Mouse (Mus musculus) large intestine, adult 2 months (tissue): ENCODE data around the gene Fcho1. TPM values are rescaled to one million over a fixed set of nuclear protein-coding genes. Genes with fewer than 3 reads are reported as not detected.
"Not testable (repeated sequence)": the region's sequence is repeated elsewhere in the genome, so short reads cannot be mapped to it uniquely, and the experiment has no call there.

Experiments used
- DNase-seq: peaks from one replicate; pipeline ENCODE4 v3.0.0-alpha.2; 2012; ENCODE audit warnings: low read depth, low spot score
- WGBS: fragments of 180-500 bp; shearing (Covaris S2); methylation state at CpG from one replicate; pipeline ENCODE4 v1.1.7; 2018; 5-methylcytosine and 5-hydroxymethylcytosine counted together
- polyA plus RNA-seq: library from polyadenylated mRNA; depleted of rRNA; stranded (reverse); fragments of >200 nt; gene quantifications from 2 replicates; pipeline ENCODE4 v1.2.3, GENCODE M21; 2012; rRNA removed

The Fcho1 gene
- polyA plus RNA-seq: 16.9 and 22.0 TPM in 2 replicates

GRCm38 (mm10) chr8:71725122-71725924, at the start of gene Fcho1:
TSS of gene Fcho1 (minus strand) at chr8:71725716.
- DNase-seq: peak; percentile 43
- WGBS: under 1% methylated on average over 48 of the region's 54 CpGs

GRCm38 (mm10) chr8:71771336-71771735, 45.8 kb upstream of the Fcho1 start:
- DNase-seq: no peak
- WGBS: 90% methylated on average over 15 of the region's 15 CpGs

GRCm38 (mm10) chr8:71758816-71759215, 33.3 kb upstream of the Fcho1 start:
- no peak for DNase-seq
- 92% methylated on average over 3 of the region's 3 CpGs for WGBS

GRCm38 (mm10) chr8:71752881-71753552, 27.5 kb upstream of the Fcho1 start:
- WGBS: 67% methylated on average over 7 of the region's 7 CpGs
- not testable (repeated sequence) for DNase-seq

GRCm38 (mm10) chr8:71752263-71752662, 26.7 kb upstream of the Fcho1 start:
- not testable (repeated sequence) for DNase-seq

- 28% methylated on average over 2 of the region's 2 CpGs for WGBS
- not testable (repeated sequence) for DNase-seq
Measured at GRCm38 (mm10) chr8:71751337-71751886, 25.9 kb upstream of the Fcho1 start.

- WGBS: 86% methylated on average over 6 of the region's 6 CpGs
- DNase-seq: not testable (repeated sequence)
Measured at GRCm38 (mm10) chr8:71749321-71750075, 24.0 kb upstream of the Fcho1 start.

- not testable (repeated sequence) for DNase-seq
Measured at GRCm38 (mm10) chr8:71747082-71747481, 21.6 kb upstream of the Fcho1 start.

- WGBS: 75% methylated on average over 1 of the region's 1 CpGs
- DNase-seq: no peak
Measured at GRCm38 (mm10) chr8:71745322-71745721, 19.8 kb upstream of the Fcho1 start.

GRCm38 (mm10) chr8:71742783-71743182, 17.3 kb upstream of the Fcho1 start:
- WGBS: 61% methylated on average over 2 of the region's 2 CpGs
- no peak for DNase-seq

- no peak for DNase-seq
- WGBS: 10% methylated on average over 19 of the region's 19 CpGs
Measured at GRCm38 (mm10) chr8:71741687-71742114, 16.2 kb upstream of the Fcho1 start.

- 52% methylated on average over 3 of the region's 3 CpGs for WGBS
- DNase-seq: no peak
Measured at GRCm38 (mm10) chr8:71741226-71741625, 15.7 kb upstream of the Fcho1 start.

GRCm38 (mm10) chr8:71738316-71738715, 12.8 kb upstream of the Fcho1 start:
- DNase-seq: not testable (repeated sequence)

- 39% methylated on average over 3 of the region's 3 CpGs for WGBS
- DNase-seq: no peak
Measured at GRCm38 (mm10) chr8:71731652-71732230, 6.2 kb upstream of the Fcho1 start.

GRCm38 (mm10) chr8:71728826-71729620, 3.5 kb upstream of the Fcho1 start:
- WGBS: 6% methylated on average over 16 of the region's 16 CpGs
- DNase-seq: no peak

GRCm38 (mm10) chr8:71728240-71728785, 2.8 kb upstream of the Fcho1 start:
- 6% methylated on average over 21 of the region's 21 CpGs for WGBS
- no peak for DNase-seq

GRCm38 (mm10) chr8:71724389-71724788, 1.1 kb downstream of the Fcho1 start:
- WGBS: 45% methylated on average over 4 of the region's 4 CpGs
- peak; percentile 18 for DNase-seq

GRCm38 (mm10) chr8:71723047-71723551, 2.4 kb downstream of the Fcho1 start:
- 48% methylated on average over 14 of the region's 14 CpGs for WGBS
- no peak for DNase-seq
